In genomic region chr14:32827165-32827564, GRCm38 (mm10) we compare ENCODE assay signal across 13 mouse cellular contexts. TPM values are rescaled to one million over a fixed set of nuclear protein-coding genes. Genes with fewer than 3 reads are reported as not detected.
DNase-seq lines count a peak whose midpoint lies in the region; ATAC-seq and TF ChIP-seq lines count a peak whose summit lies in the region.
"Had no signal": no experiment of that assay in that cellular context is flagged by ENCODE, and none has a peak within 500 bp of the region (broad histone marks: within the 10 kb centered on the region; RNA-seq: fewer than 3 reads in every experiment).

No protein-coding gene starts in this region.

- peak; percentile 91 for TF ChIP-seq EP300 in lung, postnatal 0 days (IDR thresholded peaks at IDR 0.05)

- peaks cover 4% of the 10 kb centered on the region; the same call in 1 of the 2 replicates for H3K4me1 ChIP-seq in lung, postnatal 0 days (ENCODE audit: insufficient read depth, low read depth, low read length)
- H3K4me1 ChIP-seq in hindbrain, postnatal 0 days (ENCODE audit: insufficient read depth, low read length): 0 out of 2 replicates have a peak, but pooled peaks cover 3% of the 10 kb centered on the region

- no peak overlapping the region for H3K9ac ChIP-seq in lung, postnatal 0 days (replicated peaks; ENCODE audit: low read depth)
- no peak overlapping the region for H3K9ac ChIP-seq in hindbrain, postnatal 0 days (replicated peaks; ENCODE audit: low read length)
- H3K9ac ChIP-seq: heart, embryonic 13.5 days; neural tube, embryonic 15.5 days had no signal

- 30% methylated on average over 4 of the region's 4 CpGs for WGBS in lung, postnatal 0 days
- WGBS in hindbrain, postnatal 0 days: 66% methylated on average over 4 of the region's 4 CpGs

- peak; percentile 19 for DNase-seq in ES-CJ7 (ENCODE audit: low read depth, low spot score)
- DNase-seq in gastrocnemius, adult 8-10 months (ENCODE audit: low spot score in 2 of 2): peak; percentile 35 to 49
- peak; percentile 18 for DNase-seq in kidney, adult 11 months
- DNase-seq in lung, postnatal 0 days (ENCODE audit: low spot score): peak; percentile 92
- no peak for DNase-seq in thymus, postnatal 10 days (ENCODE audit: low spot score in 2 of 2)
- DNase-seq in hindbrain, postnatal 0 days (ENCODE audit: low spot score): no peak
- DNase-seq in right cerebral cortex, postnatal 10 days (ENCODE audit: low spot score in 2 of 2): no peak

- peak overlapping the region; percentile 76 for H3K27ac ChIP-seq in lung, postnatal 0 days (ENCODE audit: low read length)
- H3K27ac ChIP-seq in hindbrain, postnatal 0 days: no peak overlapping the region
- H3K27ac ChIP-seq: neural tube, embryonic 15.5 days had no signal

- no peaks in the 10 kb centered on the region for H3K36me3 ChIP-seq in lung, postnatal 0 days (ENCODE audit: insufficient read depth, low read length)
- H3K36me3 ChIP-seq in hindbrain, postnatal 0 days (ENCODE audit: insufficient read depth, low read length): no peaks in the 10 kb centered on the region
- H3K36me3 ChIP-seq: heart, embryonic 13.5 days; neural tube, embryonic 15.5 days had no signal

- peak; percentile 77 for ATAC-seq in lung, postnatal 0 days
- ATAC-seq in frontal cortex, adult (ENCODE audit: low TSS enrichment): no peak
- no peak for ATAC-seq in hindbrain, postnatal 0 days

- H3K4me3 ChIP-seq in lung, postnatal 0 days (ENCODE audit: low read depth, low read length): no peak overlapping the region
- no peak overlapping the region for H3K4me3 ChIP-seq in hindbrain, postnatal 0 days (ENCODE audit: low read length)
- H3K4me3 ChIP-seq: heart, embryonic 13.5 days; neural tube, embryonic 15.5 days had no signal

- no peaks in the 10 kb centered on the region for H3K27me3 ChIP-seq in lung, postnatal 0 days (replicated peaks; ENCODE audit: insufficient read depth, low read length)
- H3K27me3 ChIP-seq in hindbrain, postnatal 0 days (ENCODE audit: insufficient read depth, low read length): no peaks in the 10 kb centered on the region
- H3K27me3 ChIP-seq: heart, embryonic 13.5 days; neural tube, embryonic 15.5 days had no signal

- TF ChIP-seq CTCF in lung, postnatal 0 days (IDR thresholded peaks at IDR 0.05): no peak
- no peak for TF ChIP-seq CTCF in hindbrain, postnatal 0 days (IDR thresholded peaks at IDR 0.05; ENCODE audit: low read depth)

- no peak overlapping the region for H3K4me2 ChIP-seq in lung, postnatal 0 days (replicated peaks; ENCODE audit: low read depth, low read length)
- no peak overlapping the region for H3K4me2 ChIP-seq in hindbrain, postnatal 0 days (ENCODE audit: low read depth, low read length)
- H3K4me2 ChIP-seq: heart, embryonic 13.5 days; neural tube, embryonic 15.5 days had no signal

- H3K9me3 ChIP-seq in lung, postnatal 0 days (ENCODE audit: low read length): no peaks in the 10 kb centered on the region
- H3K9me3 ChIP-seq in hindbrain, postnatal 0 days (ENCODE audit: low read length): no peaks in the 10 kb centered on the region
- H3K9me3 ChIP-seq: heart, embryonic 13.5 days; neural tube, embryonic 15.5 days had no signal

RNA-seq across cellular contexts. Expression of gene Fam170b, which starts 6.6 kb away (rescaled TPM):
- under 1 TPM in 2 of 4 experiments, not detected in 2; 0.10 to 0.16 TPM for total RNA-seq in gastrocnemius, adult 8-10 months (2022)
- polyA plus RNA-seq in lung, postnatal 0 days (2015; fragmentation: Nextera tagmentation; extraction: Ambion mirVana): 0.08 and 0.14 TPM in 2 replicates
- total RNA-seq in hindbrain, postnatal 0 days (2014; rRNA removed): not detected in 2 replicates
- not detected in 2 replicates for polyA plus RNA-seq in hindbrain, postnatal 0 days (2015; fragmentation: Nextera tagmentation; extraction: Ambion mirVana)
- total RNA-seq: left cerebral cortex, postnatal 10 days; MEL had no signal
- polyA plus RNA-seq: embryonic facial prominence, embryonic 11.5 days; neural tube, embryonic 15.5 days had no signal

RNA-seq across cellular contexts. Expression of gene Vstm4, which starts 29.4 kb away (rescaled TPM):
- total RNA-seq in gastrocnemius, adult 8-10 months (2022): 1 to 10 TPM; 1.5 to 3.6 (median 2.1) TPM
- 59.5 and 63.6 TPM in 2 replicates for polyA plus RNA-seq in lung, postnatal 0 days (2015; fragmentation: Nextera tagmentation; extraction: Ambion mirVana)
- 9.6 and 9.8 TPM in 2 replicates for total RNA-seq in hindbrain, postnatal 0 days (2014; rRNA removed)
- polyA plus RNA-seq in hindbrain, postnatal 0 days (2015; fragmentation: Nextera tagmentation; extraction: Ambion mirVana): 14.8 and 14.9 TPM in 2 replicates
- total RNA-seq: MEL had no signal

RNA-seq across cellular contexts. Expression of gene Tmem273, which starts 41.4 kb away (rescaled TPM):
- not detected for total RNA-seq in gastrocnemius, adult 8-10 months (2022)
- 2.4 and 5.2 TPM in 2 replicates for polyA plus RNA-seq in lung, postnatal 0 days (2015; fragmentation: Nextera tagmentation; extraction: Ambion mirVana)
- total RNA-seq in hindbrain, postnatal 0 days (2014; rRNA removed): 1.2 TPM in 1 of 2 replicates, not detected in the other
- 0.16 and 0.23 TPM in 2 replicates for polyA plus RNA-seq in hindbrain, postnatal 0 days (2015; fragmentation: Nextera tagmentation; extraction: Ambion mirVana)
- total RNA-seq: MEL had no signal

Comparison
In these comparisons a context has a peak if more than half of its experiments do, and no peak if none do; other contexts are left out.
1. DNase-seq: peak in ES-CJ7 (single experiment), gastrocnemius, adult 8-10 months (2 of 2), kidney, adult 11 months (single experiment) and lung, postnatal 0 days (single experiment); none in thymus, postnatal 10 days (0 of 2), hindbrain, postnatal 0 days (single experiment) and right cerebral cortex, postnatal 10 days (0 of 2).